Mouse (Mus musculus): ENCODE measurements around the gene Olfr12. TPM values are rescaled to one million over a fixed set of nuclear protein-coding genes. Genes with fewer than 3 reads are reported as not detected.

Olfr12 gene
- polyA plus RNA-seq, 1 experiment from 2014 or later, result not detected

DNA sequence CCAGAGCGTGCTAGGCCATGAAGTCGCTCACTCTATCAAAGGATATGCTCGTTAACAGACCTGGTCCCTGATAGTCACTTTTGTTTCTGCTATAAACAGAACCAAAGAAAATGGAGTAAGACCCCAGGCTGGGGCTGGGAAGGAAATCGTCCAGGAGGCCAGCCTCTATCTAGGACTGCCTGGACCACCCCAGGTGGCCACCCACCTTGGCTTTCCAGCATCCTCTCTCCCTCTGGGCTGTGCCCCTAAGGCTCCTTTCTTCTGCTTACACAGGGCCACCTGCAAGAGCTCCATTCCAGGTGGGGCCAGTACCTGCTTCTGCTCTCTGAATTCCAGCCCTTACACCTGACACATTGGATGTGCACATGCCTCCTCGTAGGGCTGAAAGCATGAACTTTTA is 14.6 kb downstream of the Olfr12 start:
- peaks cover 5% of the 10 kb centered on the region for H3K4me1 ChIP-seq
- no peak overlapping the region for H3K9ac ChIP-seq
- H3K4me3 ChIP-seq, result no peak overlapping the region
- H3K4me2 ChIP-seq, result no peak overlapping the region
- H3K27ac ChIP-seq, result no peak overlapping the region
- peaks cover 18% of the 10 kb centered on the region for H3K36me3 ChIP-seq (ENCODE audit: poor library complexity, severe bottlenecking)
- ATAC-seq, result no peak
- no peaks in the 10 kb centered on the region for H3K27me3 ChIP-seq
- 60% methylated on average over 5 of the region's 5 CpGs for WGBS
- no peaks in the 10 kb centered on the region for H3K9me3 ChIP-seq (replicated peaks)

- 79% methylated on average over 6 of the region's 6 CpGs for WGBS
- no peak for ATAC-seq
- Histone ChIP-seq H3K9ac (no peak overlapping the region), H3K36me3 (ENCODE audit: poor library complexity, severe bottlenecking) (peaks cover 26% of the 10 kb centered on the region), H3K4me3 (no peak overlapping the region), H3K4me1 (peaks cover 5% of the 10 kb centered on the region), H3K9me3 (replicated peaks) (no peaks in the 10 kb centered on the region), H3K27ac (no peak overlapping the region), H3K4me2 (no peak overlapping the region), H3K27me3 (no peaks in the 10 kb centered on the region)
Measured at GRCm38 (mm10) chr1:92632948-92633347, 15.4 kb downstream of the Olfr12 start.

GRCm38 (mm10) chr1:92633726-92634125 is 16.1 kb downstream of the Olfr12 start:
- Histone ChIP-seq H3K27ac (no peak overlapping the region), H3K9me3 (replicated peaks) (no peaks in the 10 kb centered on the region), H3K4me2 (no peak overlapping the region), H3K4me3 (no peak overlapping the region), H3K9ac (no peak overlapping the region), H3K4me1 (peaks cover 5% of the 10 kb centered on the region), H3K36me3 (ENCODE audit: poor library complexity, severe bottlenecking) (peaks cover 34% of the 10 kb centered on the region), H3K27me3 (no peaks in the 10 kb centered on the region)
- WGBS, result 90% methylated on average over 8 of the region's 8 CpGs
- ATAC-seq, result no peak

DNA sequence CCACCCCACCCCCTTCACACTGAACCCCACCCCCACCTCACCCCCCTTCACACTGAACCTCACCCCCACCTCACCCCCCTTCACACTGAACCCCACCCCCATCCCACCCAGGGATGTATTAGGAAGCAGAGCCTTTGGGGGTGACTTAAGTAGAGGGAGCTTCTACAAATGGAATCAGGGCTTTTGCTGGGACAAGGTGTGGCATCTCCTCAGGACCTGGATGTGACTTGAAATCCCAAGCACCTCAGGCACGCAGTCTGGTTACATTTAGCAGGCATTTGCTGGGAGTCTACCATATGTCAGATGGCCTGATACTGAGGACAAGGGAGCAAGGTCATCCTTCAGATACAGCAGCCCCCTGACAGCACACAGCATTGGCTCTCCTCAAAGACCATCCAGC is 17.0 kb downstream of the Olfr12 start:
- Histone ChIP-seq H3K36me3 (ENCODE audit: poor library complexity, severe bottlenecking) (peaks cover 42% of the 10 kb centered on the region), H3K9ac (no peak overlapping the region), H3K27ac (no peak overlapping the region), H3K27me3 (no peaks in the 10 kb centered on the region), H3K4me1 (peaks cover 5% of the 10 kb centered on the region), H3K4me3 (no peak overlapping the region), H3K9me3 (replicated peaks) (no peaks in the 10 kb centered on the region), H3K4me2 (no peak overlapping the region)
- ATAC-seq, result no peak
- WGBS, result 74% methylated on average over 1 of the region's 1 CpGs

DNA sequence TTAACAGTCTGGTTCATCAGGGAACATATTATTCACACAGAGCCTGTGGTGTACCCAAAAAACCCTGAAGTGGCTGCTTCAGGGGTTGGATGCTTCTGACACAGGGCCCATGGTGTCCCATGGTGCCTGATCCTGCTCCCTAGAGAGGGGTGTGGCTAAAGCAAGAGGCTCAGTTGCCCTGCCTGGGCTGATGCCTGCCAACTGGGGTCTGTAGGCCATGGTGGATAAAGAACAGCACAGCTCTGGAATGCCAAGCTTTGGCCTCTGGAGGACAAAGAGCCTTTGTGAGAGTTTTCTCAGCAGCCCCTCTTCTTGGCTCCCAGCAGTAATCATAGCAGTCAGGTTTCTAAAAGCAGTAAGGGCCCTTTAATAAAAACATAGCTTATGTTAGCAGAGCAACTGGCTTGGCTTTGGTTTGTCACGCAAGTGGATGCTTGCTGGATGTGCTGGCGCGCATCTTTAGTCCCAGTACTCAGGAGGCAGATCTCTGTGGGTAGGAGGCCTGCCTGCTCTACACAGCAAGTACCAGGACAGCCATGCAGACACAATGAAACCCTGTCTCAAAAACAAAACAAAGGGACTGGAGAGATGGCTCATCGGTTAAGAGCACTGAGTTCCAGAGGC is 17.5 kb downstream of the Olfr12 start:
- 62% methylated on average over 4 of the region's 4 CpGs for WGBS
- no peaks in the 10 kb centered on the region for H3K9me3 ChIP-seq (replicated peaks)
- H3K27me3 ChIP-seq, result no peaks in the 10 kb centered on the region
- H3K4me3 ChIP-seq, result no peak overlapping the region
- peaks cover 8% of the 10 kb centered on the region for H3K4me1 ChIP-seq
- H3K27ac ChIP-seq, result 0 out of 2 replicates have a peak overlapping the region, but pooled peaks have one; percentile 27
- H3K9ac ChIP-seq, result no peak overlapping the region
- ATAC-seq, result peak; percentile 27; the same call in 1 of the 2 replicates
- peaks cover 43% of the 10 kb centered on the region for H3K36me3 ChIP-seq (ENCODE audit: poor library complexity, severe bottlenecking)
- H3K4me2 ChIP-seq, result no peak overlapping the region

DNA sequence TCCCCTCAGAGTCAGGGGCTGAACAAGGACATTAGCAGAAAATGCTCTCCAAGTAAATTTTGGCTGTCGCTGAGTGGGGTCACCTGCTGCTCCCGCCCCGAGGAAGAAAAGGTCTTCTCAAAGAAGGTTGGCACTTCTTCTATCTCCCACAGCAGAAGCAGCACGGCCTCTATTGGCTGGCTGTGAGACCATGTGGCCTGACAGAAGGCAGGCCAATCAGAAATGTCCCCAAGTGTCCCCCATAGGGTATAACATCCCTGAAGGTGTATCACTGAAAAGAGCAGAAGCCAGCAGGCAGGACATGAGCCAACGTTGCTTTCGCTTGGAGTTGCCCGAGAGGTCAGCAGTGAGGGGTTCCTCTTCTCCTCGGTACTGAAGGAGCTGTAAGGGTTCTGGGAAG is 18.4 kb downstream of the Olfr12 start:
- no peaks in the 10 kb centered on the region for H3K27me3 ChIP-seq
- H3K4me1 ChIP-seq, result peaks cover 17% of the 10 kb centered on the region
- WGBS, result 90% methylated on average over 8 of the region's 8 CpGs
- H3K27ac ChIP-seq, result no peak overlapping the region
- H3K4me2 ChIP-seq, result no peak overlapping the region
- no peak for ATAC-seq
- no peak overlapping the region for H3K9ac ChIP-seq
- peaks cover 43% of the 10 kb centered on the region for H3K36me3 ChIP-seq (ENCODE audit: poor library complexity, severe bottlenecking)
- H3K9me3 ChIP-seq (replicated peaks), result no peaks in the 10 kb centered on the region
- H3K4me3 ChIP-seq, result no peak overlapping the region

GRCm38 (mm10) chr1:92636676-92637075 is 19.1 kb downstream of the Olfr12 start:
- Histone ChIP-seq H3K27me3 (no peaks in the 10 kb centered on the region), H3K4me1 (peaks cover 20% of the 10 kb centered on the region), H3K4me3 (no peak overlapping the region), H3K27ac (no peak overlapping the region), H3K36me3 (ENCODE audit: poor library complexity, severe bottlenecking) (peaks cover 43% of the 10 kb centered on the region), H3K9me3 (replicated peaks) (no peaks in the 10 kb centered on the region), H3K4me2 (no peak overlapping the region), H3K9ac (no peak overlapping the region)
- ATAC-seq, result no peak
- 96% methylated on average over 11 of the region's 11 CpGs for WGBS

DNA sequence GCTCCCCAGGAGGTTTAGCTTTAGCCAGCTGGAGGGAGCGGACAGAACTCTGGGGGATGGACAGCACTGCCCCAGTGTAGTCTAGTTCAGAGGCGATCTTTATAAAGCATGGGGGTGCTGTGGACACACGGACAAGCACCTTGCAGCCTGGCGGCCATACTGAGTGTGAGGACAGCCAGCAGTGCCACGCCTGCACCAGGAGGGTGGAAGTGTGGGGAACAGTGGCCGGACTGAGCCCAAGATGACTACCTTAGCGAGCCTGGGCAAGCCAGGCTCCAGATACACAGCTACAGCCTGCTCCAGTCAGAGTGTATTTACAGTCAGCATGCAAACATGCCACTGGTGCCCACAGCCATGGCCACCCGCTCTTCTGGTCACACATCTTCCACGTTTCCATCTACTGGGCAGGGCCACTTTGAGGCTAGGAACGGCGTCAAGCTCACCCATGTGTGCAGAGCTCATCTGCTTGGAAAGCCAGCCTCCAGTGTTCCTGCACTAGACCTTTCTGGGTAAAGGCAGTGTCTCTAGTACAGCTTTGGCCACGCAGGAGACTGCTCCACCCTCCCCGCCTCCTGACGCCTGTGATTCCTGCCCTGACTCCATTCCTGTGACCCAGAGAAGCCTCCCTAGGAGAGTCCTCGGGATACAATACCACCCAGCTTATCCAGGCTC is 20.0 kb downstream of the Olfr12 start:
- Histone ChIP-seq H3K36me3 (ENCODE audit: poor library complexity, severe bottlenecking) (peaks cover 43% of the 10 kb centered on the region), H3K9ac (no peak overlapping the region), H3K4me2 (no peak overlapping the region), H3K27ac (no peak overlapping the region), H3K4me1 (peaks cover 26% of the 10 kb centered on the region), H3K27me3 (no peaks in the 10 kb centered on the region), H3K9me3 (replicated peaks) (no peaks in the 10 kb centered on the region), H3K4me3 (no peak overlapping the region)
- no peak for ATAC-seq
- 94% methylated on average over 15 of the region's 15 CpGs for WGBS

DNA sequence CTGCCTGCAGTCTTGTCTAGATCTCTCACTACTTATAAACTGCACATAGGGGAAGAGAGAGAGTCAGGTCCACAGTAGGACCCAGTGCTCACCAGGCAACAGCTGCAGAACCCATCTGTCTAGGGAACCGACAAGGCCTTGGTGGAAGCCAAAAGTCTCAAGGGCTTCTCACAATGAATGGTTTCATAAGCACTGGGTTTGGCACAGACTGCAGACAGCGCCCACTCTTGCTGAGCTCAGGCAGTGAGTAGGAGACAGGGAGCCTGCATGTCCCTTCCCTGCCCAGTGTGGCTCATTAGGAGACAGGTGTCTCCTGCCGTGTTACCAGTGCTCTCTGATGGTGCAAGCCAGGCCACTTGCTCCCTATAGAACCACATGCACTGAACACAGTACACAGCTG is 20.6 kb downstream of the Olfr12 start:
- Histone ChIP-seq H3K9me3 (replicated peaks) (no peaks in the 10 kb centered on the region), H3K4me1 (peaks cover 27% of the 10 kb centered on the region), H3K36me3 (ENCODE audit: poor library complexity, severe bottlenecking) (peaks cover 43% of the 10 kb centered on the region), H3K9ac (no peak overlapping the region), H3K27ac (no peak overlapping the region), H3K4me3 (no peak overlapping the region), H3K4me2 (no peak overlapping the region), H3K27me3 (no peaks in the 10 kb centered on the region)
- ATAC-seq, result no peak
- 88% methylated on average over 3 of the region's 3 CpGs for WGBS

- Histone ChIP-seq H3K4me2 (no peak overlapping the region), H3K9ac (no peak overlapping the region), H3K27me3 (no peaks in the 10 kb centered on the region), H3K27ac (no peak overlapping the region), H3K4me1 (peaks cover 27% of the 10 kb centered on the region), H3K9me3 (replicated peaks) (no peaks in the 10 kb centered on the region), H3K4me3 (no peak overlapping the region), H3K36me3 (ENCODE audit: poor library complexity, severe bottlenecking) (peaks cover 43% of the 10 kb centered on the region)
- 94% methylated on average over 4 of the region's 4 CpGs for WGBS
- no peak for ATAC-seq
Measured at GRCm38 (mm10) chr1:92638736-92639135, 21.1 kb downstream of the Olfr12 start.

DNA sequence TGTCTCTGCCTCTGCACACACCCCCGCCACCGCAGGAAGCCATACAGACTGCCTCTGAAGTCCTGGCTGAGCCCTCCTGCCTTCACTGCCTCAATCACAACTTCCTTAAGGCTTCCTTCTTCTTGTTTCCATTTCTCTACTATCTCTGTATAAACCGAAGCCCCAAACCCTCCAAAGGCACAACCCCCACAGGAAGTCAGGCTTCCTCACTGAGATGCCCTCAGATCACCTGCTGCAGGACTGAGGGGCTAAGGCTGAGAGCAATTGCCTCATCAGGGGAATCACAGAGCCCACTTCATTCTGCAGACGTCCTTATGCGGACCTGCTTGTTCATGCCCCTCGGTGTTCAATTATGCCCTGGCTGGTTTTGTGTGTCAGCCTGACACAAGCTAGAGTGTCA is 22.8 kb downstream of the Olfr12 start:
- H3K27ac ChIP-seq, result no peak overlapping the region
- no peak for ATAC-seq
- peaks cover 23% of the 10 kb centered on the region for H3K4me1 ChIP-seq
- H3K4me3 ChIP-seq, result peak overlapping the region; percentile 96
- 95% methylated on average over 6 of the region's 6 CpGs for WGBS
- peak overlapping the region; percentile 99 for H3K4me2 ChIP-seq
- H3K36me3 ChIP-seq (ENCODE audit: poor library complexity, severe bottlenecking), result peaks cover 38% of the 10 kb centered on the region
- peak overlapping the region; percentile 97; the same call in 1 of the 2 replicates for H3K9ac ChIP-seq
- no peaks in the 10 kb centered on the region for H3K9me3 ChIP-seq (replicated peaks)
- H3K27me3 ChIP-seq, result 0 out of 2 replicates have a peak, but pooled peaks cover 3% of the 10 kb centered on the region

DNA sequence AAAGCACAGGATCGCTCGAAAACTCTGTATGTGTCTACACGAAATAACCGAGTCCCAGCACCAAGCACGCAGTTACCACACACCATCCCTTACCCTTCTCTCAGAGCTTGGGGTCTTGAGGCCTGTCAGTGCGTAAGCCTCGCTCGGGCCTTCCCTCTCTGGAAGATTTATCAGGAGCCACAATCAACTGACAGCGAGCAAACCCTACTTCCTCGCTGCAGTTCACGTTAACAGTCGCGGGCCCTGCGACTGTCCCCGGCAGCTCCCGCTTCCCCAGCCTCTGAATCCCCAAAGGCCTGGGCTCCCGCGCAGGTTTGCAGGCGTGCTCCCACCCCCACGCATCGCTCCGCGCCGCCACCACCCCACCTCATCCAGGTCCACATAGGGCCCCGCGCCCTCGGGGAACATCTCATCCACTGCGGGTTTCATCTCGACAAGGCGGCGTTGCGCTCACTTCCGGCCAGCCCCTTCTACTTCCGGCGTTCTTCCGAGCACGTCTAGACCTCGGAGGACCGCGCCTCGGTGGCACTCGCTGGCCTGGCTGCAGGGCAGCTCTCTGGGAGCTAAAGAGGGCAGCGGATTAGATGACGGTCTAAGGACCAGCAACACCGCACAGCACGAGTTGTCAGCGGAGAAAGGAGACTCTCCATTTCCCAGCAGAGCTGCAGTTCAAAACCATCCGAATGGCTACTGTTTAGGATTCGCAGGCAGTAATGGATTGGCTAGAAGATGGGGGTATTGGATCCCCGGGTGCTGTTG is 24.1 kb downstream of the Olfr12 start, which contains the start of gene Cops9:
Gene Cops9, minus strand, starts transcription at position 472 of the 759 bp plus-strand sequence.
- ATAC-seq, result peak; percentile 96
- Histone ChIP-seq H3K27ac (peak within 1 kb of the TSS; percentile 57), H3K9ac (peak within 1 kb of the TSS; percentile 97), H3K4me1 (peaks cover 23% of the 10 kb centered on the region), H3K4me2 (peak within 1 kb of the TSS; percentile 99), H3K9me3 (replicated peaks) (no peaks in the 10 kb centered on the region), H3K27me3 (0 out of 2 replicates have a peak, but pooled peaks cover 5% of the 10 kb centered on the region), H3K4me3 (peak within 1 kb of the TSS; percentile 96), H3K36me3 (ENCODE audit: poor library complexity, severe bottlenecking) (peaks cover 30% of the 10 kb centered on the region)
- WGBS, result 1% methylated on average over 50 of the region's 50 CpGs

Data from forebrain, embryonic 13.5 days (tissue).